Mouse (Mus musculus) heart, embryonic 15.5 days (tissue): ENCODE measurements around the gene Olfr385. TPM values are rescaled to one million over a fixed set of nuclear protein-coding genes. Genes with fewer than 3 reads are reported as not detected.
"Not testable (repeated sequence)": the region's sequence is repeated elsewhere in the genome, so short reads cannot be mapped to it uniquely, and the experiment has no call there.

Experiments used
- ATAC-seq: fragments of 200-750 bp; cut with Nextera tagmentation; replicated peaks from 2 replicates; pipeline ENCODE4 v1.8.0; 2017; ENCODE audit warnings: low read depth, moderate TSS enrichment; ENCODE audit not compliant: insufficient number of reproducible peaks, insufficient read depth, low FRiP score
- H3K27ac ChIP-seq: fragments of 300-500 bp; sonication (generic); 2 replicates; pipeline ENCODE4 v1.5.1; 2015; ENCODE audit warnings: mild to moderate bottlenecking, inconsistent platforms
- H3K27me3 ChIP-seq: fragments of 300-500 bp; sonication (generic); 2 replicates; pipeline ENCODE4 v1.6.1; 2015; ENCODE audit warnings: inconsistent platforms
- H3K36me3 ChIP-seq: fragments of 300-500 bp; sonication (generic); 2 replicates; pipeline ENCODE4 v1.6.1; 2015; ENCODE audit warnings: mild to moderate bottlenecking, inconsistent platforms
- H3K4me1 ChIP-seq: fragments of 300-500 bp; sonication (generic); replicated peaks from 2 replicates; pipeline ENCODE4 v1.6.1; 2015; ENCODE audit warnings: inconsistent platforms
- H3K4me2 ChIP-seq: fragments of 300-500 bp; sonication (generic); 2 replicates; pipeline ENCODE4 v1.6.1; 2015; ENCODE audit warnings: inconsistent platforms, mild to moderate bottlenecking, moderate library complexity
- H3K4me3 ChIP-seq: fragments of 300-500 bp; sonication (generic); 2 replicates; pipeline ENCODE4 v1.5.1; 2015; ENCODE audit warnings: mild to moderate bottlenecking, inconsistent platforms
- H3K9ac ChIP-seq: fragments of 300-500 bp; sonication (generic); 2 replicates; pipeline ENCODE4 v1.6.1; 2015; ENCODE audit warnings: mild to moderate bottlenecking, inconsistent platforms
- H3K9me3 ChIP-seq: fragments of 300-500 bp; sonication (generic); replicated peaks from 2 replicates; pipeline ENCODE4 v1.6.1; 2016; ENCODE audit warnings: inconsistent platforms
- WGBS: fragments of 180-500 bp; shearing (Covaris S2); methylation state at CpG from one replicate; pipeline ENCODE4 v1.1.7; 2015; ENCODE audit warnings: mixed read lengths; 5-methylcytosine and 5-hydroxymethylcytosine counted together
- polyA plus RNA-seq: library from polyadenylated mRNA; unstranded; fragments of >200 nt; fragmentation: Nextera tagmentation; extraction: Ambion mirVana; gene quantifications from 2 replicates; pipeline ENCODE4 v1.2.1, GENCODE M21; 2015

Olfr385 gene
- not detected in 2 replicates for polyA plus RNA-seq

DNA sequence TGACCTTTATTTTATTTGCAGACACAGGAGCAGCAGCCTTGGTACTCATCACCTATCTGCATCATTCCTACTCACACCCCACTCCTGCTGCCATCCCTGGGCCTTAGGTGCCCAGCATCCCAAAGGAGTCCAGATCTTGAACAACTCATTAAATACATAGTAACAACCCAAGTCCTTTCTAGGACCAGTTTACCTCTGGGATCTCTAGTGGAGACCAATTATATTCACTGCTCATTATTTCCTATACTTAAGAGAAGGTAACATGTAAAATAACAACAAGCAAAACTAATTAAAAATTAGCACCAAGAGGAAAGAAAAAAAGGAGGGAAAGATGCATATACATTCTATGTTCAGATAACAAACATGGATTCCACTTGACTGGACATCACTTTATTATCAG, at the start of gene Olfr385:
TSS of gene Olfr385 (minus strand) at position 101 of the 400 bp plus-strand sequence.
- H3K27ac ChIP-seq, result no peak within 1 kb of the TSS
- no peak within 1 kb of the TSS for H3K4me2 ChIP-seq
- no peaks in the 10 kb centered on the region for H3K4me1 ChIP-seq
- ATAC-seq, result no peak
- H3K9ac ChIP-seq, result no peak within 1 kb of the TSS
- H3K9me3 ChIP-seq, result no peaks in the 10 kb centered on the region; the same call in 1 of the 2 replicates
- no peak within 1 kb of the TSS for H3K4me3 ChIP-seq
- no peaks in the 10 kb centered on the region for H3K27me3 ChIP-seq
- no peaks in the 10 kb centered on the region for H3K36me3 ChIP-seq

DNA sequence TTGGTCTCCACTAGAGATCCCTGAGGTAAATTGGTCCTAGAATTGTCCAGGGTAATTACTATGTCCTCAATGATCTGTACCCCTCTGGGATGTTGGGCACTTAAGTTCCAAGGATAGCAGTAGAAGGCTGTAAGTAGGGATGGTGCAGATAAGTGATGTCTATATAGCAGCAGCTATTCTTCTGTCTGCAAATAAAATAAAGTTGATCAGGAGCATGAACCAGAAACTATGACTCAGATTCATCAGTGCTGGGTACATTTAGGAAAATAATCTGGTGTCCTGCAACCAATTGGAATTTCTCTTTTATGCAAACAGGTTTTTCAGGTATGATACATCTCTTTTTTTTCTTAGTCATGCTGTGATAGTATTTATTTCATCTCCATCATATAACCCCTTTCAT, 5.5 kb upstream of the Olfr385 start, which contains the start of gene Olfr384:
TSS of gene Olfr384 (plus strand) at position 301 of the 400 bp plus-strand sequence.
- Histone ChIP-seq H3K9me3 (no peaks in the 10 kb centered on the region), H3K27me3 (no peaks in the 10 kb centered on the region), H3K4me3 (no peak within 1 kb of the TSS), H3K4me2 (no peak within 1 kb of the TSS), H3K4me1 (no peaks in the 10 kb centered on the region), H3K27ac (no peak within 1 kb of the TSS), H3K9ac (no peak within 1 kb of the TSS), H3K36me3 (no peaks in the 10 kb centered on the region)
- no peak for ATAC-seq

DNA sequence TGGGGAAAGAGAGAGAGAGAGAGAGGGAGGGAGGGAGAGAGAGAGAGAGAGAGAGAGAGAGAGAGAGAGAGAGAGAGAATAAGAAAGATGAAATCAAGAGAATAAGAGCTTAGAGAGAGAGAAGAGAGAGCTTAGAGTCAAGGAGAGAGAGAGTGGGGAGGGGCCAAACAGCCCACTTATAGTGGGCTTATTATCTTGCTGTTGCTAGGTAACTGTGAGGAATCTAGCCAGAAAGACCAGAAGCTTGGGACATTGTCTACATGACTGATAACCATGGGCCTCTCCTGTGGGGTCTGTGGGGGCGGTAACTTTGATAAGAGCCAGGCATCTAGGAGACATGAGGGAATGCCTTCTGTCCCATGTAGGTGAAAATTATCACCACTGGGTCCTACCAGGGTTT, 9.6 kb downstream of the Olfr385 start:
- WGBS, result 67% methylated on average over 1 of the region's 1 CpGs
- H3K36me3 ChIP-seq, H3K27me3 ChIP-seq, ATAC-seq, H3K4me1 ChIP-seq, H3K9ac ChIP-seq, H3K27ac ChIP-seq, H3K4me2 ChIP-seq, H3K9me3 ChIP-seq, H3K4me3 ChIP-seq: not testable (repeated sequence)

DNA sequence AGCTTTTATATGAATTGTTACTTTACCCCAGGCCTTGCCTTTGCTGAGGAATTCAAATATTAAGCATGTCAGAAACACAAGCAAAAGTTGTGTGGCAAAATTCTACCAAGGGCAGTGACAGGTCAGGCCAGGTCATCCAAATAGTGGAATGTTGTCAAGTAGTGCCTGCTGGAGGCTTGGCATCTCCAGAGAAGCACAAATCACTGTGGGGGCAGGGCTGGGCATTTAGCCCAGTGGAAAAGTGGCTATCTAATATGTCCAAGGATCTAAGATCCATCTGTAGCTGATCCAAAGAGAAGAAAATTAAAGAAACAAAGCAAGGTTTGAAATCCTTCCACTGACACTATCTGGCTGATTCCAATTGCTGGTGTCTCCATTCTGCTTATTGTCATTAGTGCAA, 12.9 kb downstream of the Olfr385 start:
- Histone ChIP-seq H3K4me3 (no peak overlapping the region), H3K27ac (no peak overlapping the region), H3K4me2 (no peak overlapping the region), H3K9me3 (no peaks in the 10 kb centered on the region), H3K27me3 (no peaks in the 10 kb centered on the region), H3K9ac (no peak overlapping the region), H3K4me1 (no peaks in the 10 kb centered on the region), H3K36me3 (no peaks in the 10 kb centered on the region)
- no peak for ATAC-seq

Other genes starting within 250 kb of the Olfr385 start
- gene Olfr20, start 242.2 kb downstream of the Olfr385 start, polyA plus RNA-seq, result not detected in 2 replicates
- not detected in 2 replicates for gene Olfr376, start 221.8 kb downstream of the Olfr385 start, polyA plus RNA-seq
- gene Olfr1, start 193.4 kb downstream of the Olfr385 start, polyA plus RNA-seq, result not detected in 2 replicates
- gene Olfr378, start 164.5 kb downstream of the Olfr385 start, polyA plus RNA-seq, result not detected in 2 replicates
- gene Olfr380, start 135.5 kb downstream of the Olfr385 start, polyA plus RNA-seq, result not detected in 2 replicates
- gene Olfr381, start 101.4 kb downstream of the Olfr385 start, polyA plus RNA-seq, result not detected in 2 replicates
- gene Olfr382, start 75.8 kb downstream of the Olfr385 start, polyA plus RNA-seq, result not detected in 2 replicates
- not detected in 2 replicates for gene Olfr384, start 5.6 kb upstream of the Olfr385 start, polyA plus RNA-seq
- not detected in 2 replicates for gene Zfp735, start 95.8 kb upstream of the Olfr385 start, polyA plus RNA-seq
- not detected in 2 replicates for gene Olfr389, start 187.7 kb upstream of the Olfr385 start, polyA plus RNA-seq
- gene Olfr390, start 190.0 kb upstream of the Olfr385 start, polyA plus RNA-seq, result not detected in 2 replicates
- not detected in 2 replicates for gene Olfr391-ps, start 210.0 kb upstream of the Olfr385 start, polyA plus RNA-seq
- not detected in 2 replicates for gene Olfr392, start 224.0 kb upstream of the Olfr385 start, polyA plus RNA-seq